In genomic region chr8:48016538-48016937, GRCm38 (mm10) we compare ENCODE assay signal across 9 mouse cellular contexts. TPM values are rescaled to one million over a fixed set of nuclear protein-coding genes. Genes with fewer than 3 reads are reported as not detected.
DNase-seq lines count a peak whose midpoint lies in the region; ATAC-seq and TF ChIP-seq lines count a peak whose summit lies in the region.
"Had no signal": no experiment of that assay in that cellular context is flagged by ENCODE, and none has a peak within 500 bp of the region (broad histone marks: within the 10 kb centered on the region; RNA-seq: fewer than 3 reads in every experiment).

No protein-coding gene starts in this region.

- H3K27ac ChIP-seq in embryonic facial prominence, embryonic 14.5 days (replicated peaks; ENCODE audit: low read depth, low read length), result no peak overlapping the region
- H3K27ac ChIP-seq in heart, embryonic 10.5 days, result no peak overlapping the region
- H3K27ac ChIP-seq in liver, embryonic 14.5 days, result no peak overlapping the region
- H3K27ac ChIP-seq: liver, embryonic 15.5 days had no signal

- peaks cover 26% of the 10 kb centered on the region for H3K4me1 ChIP-seq in E14TG2a.4 (replicated peaks; ENCODE audit: low read depth, low read length)
- no peaks in the 10 kb centered on the region for H3K4me1 ChIP-seq in embryonic facial prominence, embryonic 14.5 days (ENCODE audit: control insufficient read depth, insufficient read depth, low read length)
- no peaks in the 10 kb centered on the region for H3K4me1 ChIP-seq in heart, embryonic 10.5 days
- no peaks in the 10 kb centered on the region; a peak in 1 of 4 replicates for H3K4me1 ChIP-seq in liver, embryonic 14.5 days (replicated peaks; ENCODE audit: control insufficient read depth in 2 of 2, insufficient read depth in 2 of 2, low read length in 1 of 2)
- H3K4me1 ChIP-seq: liver, embryonic 15.5 days had no signal

- no peaks in the 10 kb centered on the region for H3K36me3 ChIP-seq in E14TG2a.4 (ENCODE audit: insufficient read depth, low read length)
- H3K36me3 ChIP-seq in embryonic facial prominence, embryonic 14.5 days (ENCODE audit: control insufficient read depth, insufficient read depth, low read length), result no peaks in the 10 kb centered on the region
- no peaks in the 10 kb centered on the region for H3K36me3 ChIP-seq in heart, embryonic 10.5 days
- no peaks in the 10 kb centered on the region for H3K36me3 ChIP-seq in liver, embryonic 14.5 days (replicated peaks; ENCODE audit: control insufficient read depth, insufficient read depth, low read depth)
- H3K36me3 ChIP-seq: liver, embryonic 15.5 days had no signal

- H3K9me3 ChIP-seq in E14TG2a.4 (ENCODE audit: low read length), result no peaks in the 10 kb centered on the region
- no peaks in the 10 kb centered on the region for H3K9me3 ChIP-seq in embryonic facial prominence, embryonic 14.5 days (ENCODE audit: control insufficient read depth, low read length)
- no peaks in the 10 kb centered on the region for H3K9me3 ChIP-seq in heart, embryonic 10.5 days
- no peaks in the 10 kb centered on the region for H3K9me3 ChIP-seq in liver, embryonic 14.5 days (ENCODE audit: control insufficient read depth, low read length)
- H3K9me3 ChIP-seq: liver, embryonic 15.5 days had no signal

- H3K9ac ChIP-seq in embryonic facial prominence, embryonic 14.5 days (ENCODE audit: low read depth, low read length), result no peak overlapping the region
- H3K9ac ChIP-seq in liver, embryonic 14.5 days (replicated peaks), result no peak overlapping the region
- H3K9ac ChIP-seq: liver, embryonic 15.5 days had no signal

- no peak for TF ChIP-seq EP300 in liver, embryonic 14.5 days (IDR thresholded peaks at IDR 0.05; ENCODE audit: low read depth)

- no peaks in the 10 kb centered on the region for H3K27me3 ChIP-seq in E14TG2a.4 (ENCODE audit: insufficient read depth, low read length)
- H3K27me3 ChIP-seq in embryonic facial prominence, embryonic 14.5 days (replicated peaks; ENCODE audit: control insufficient read depth, insufficient read depth, low read length), result no peaks in the 10 kb centered on the region
- H3K27me3 ChIP-seq in heart, embryonic 10.5 days (ENCODE audit: insufficient read depth, poor library complexity, severe bottlenecking), result no peaks in the 10 kb centered on the region
- H3K27me3 ChIP-seq in liver, embryonic 14.5 days (ENCODE audit: control insufficient read depth, insufficient read depth, low read length), result no peaks in the 10 kb centered on the region
- H3K27me3 ChIP-seq: liver, embryonic 15.5 days had no signal

- H3K4me2 ChIP-seq in embryonic facial prominence, embryonic 14.5 days (ENCODE audit: low read depth, low read length), result no peak overlapping the region
- H3K4me2 ChIP-seq in liver, embryonic 14.5 days (ENCODE audit: low read depth), result no peak overlapping the region
- H3K4me2 ChIP-seq: liver, embryonic 15.5 days had no signal

- peak; percentile 55 to 60 for DNase-seq in adrenal gland, postnatal 4 days (ENCODE audit: low spot score in 2 of 2)
- DNase-seq in embryonic facial prominence, embryonic 14.5 days (ENCODE audit: low spot score), result peak; percentile 86
- peak; percentile 84 for DNase-seq in heart, embryonic 10.5 days (ENCODE audit: low spot score)
- peak; percentile 84 for DNase-seq in kidney, postnatal 14 days
- DNase-seq in liver, embryonic 14.5 days (ENCODE audit: low read depth in 3 of 3, low spot score in 3 of 3), result peak; percentile 36 to 41 (median 38)
- peak; percentile 71 for DNase-seq in ovary, postnatal 36 days (ENCODE audit: low spot score)
- DNase-seq in thymus, postnatal 0 days (ENCODE audit: low spot score), result peak; percentile 61

- TF ChIP-seq CTCF in E14TG2a.4 (conservative IDR thresholded peaks at IDR 0.05; ENCODE audit: low read length), result peak; percentile 89
- peak; percentile 92 for TF ChIP-seq CTCF in liver, embryonic 14.5 days (IDR thresholded peaks at IDR 0.05; ENCODE audit: low read depth)

- WGBS in embryonic facial prominence, embryonic 14.5 days, result 25% methylated on average over 8 of the region's 8 CpGs
- 23% methylated on average over 8 of the region's 8 CpGs for WGBS in heart, embryonic 10.5 days
- 19% methylated on average over 8 of the region's 8 CpGs for WGBS in liver, embryonic 14.5 days (ENCODE audit: insufficient replicate concordance)

- peak; percentile 53; the same call in 1 of the 2 replicates for ATAC-seq in embryonic facial prominence, embryonic 14.5 days (ENCODE audit: low read depth)
- no peak for ATAC-seq in liver, embryonic 14.5 days (ENCODE audit: insufficient read depth)

- H3K4me3 ChIP-seq in E14TG2a.4 (replicated peaks; ENCODE audit: low read length), result no peak overlapping the region
- no peak overlapping the region for H3K4me3 ChIP-seq in embryonic facial prominence, embryonic 14.5 days (ENCODE audit: low read depth, low read length)
- no peak overlapping the region for H3K4me3 ChIP-seq in heart, embryonic 10.5 days
- no peak overlapping the region for H3K4me3 ChIP-seq in liver, embryonic 14.5 days (ENCODE audit: insufficient read depth in 1 of 2, low read depth in 2 of 2, low read length in 2 of 2)
- H3K4me3 ChIP-seq: liver, embryonic 15.5 days had no signal

RNA-seq across cellular contexts. Expression of gene Wwc2, which starts 25.8 kb away (rescaled TPM):
- total RNA-seq in adrenal gland, postnatal 4 days (2021), result 10 to 100 TPM; 30.8 to 35.5 TPM
- polyA plus RNA-seq in embryonic facial prominence, embryonic 14.5 days (2014; fragmentation: Nextera tagmentation; extraction: Ambion mirVana), result 12.5 and 12.7 TPM in 2 replicates
- polyA plus RNA-seq in heart, embryonic 10.5 days (2016; fragmentation: Nextera tagmentation; extraction: Ambion mirVana), result 16.7 and 19.2 TPM in 2 replicates
- polyA plus RNA-seq in liver, embryonic 14.5 days (2012; rRNA removed), result 0.63 and 0.90 TPM in 2 replicates
- polyA plus RNA-seq in liver, embryonic 14.5 days (2014; fragmentation: Nextera tagmentation; extraction: Ambion mirVana), result 1.0 TPM in 2 replicates
- 1.3 and 1.8 TPM in 2 replicates for polyA plus RNA-seq in thymus, postnatal 0 days (2015; fragmentation: Nextera tagmentation; extraction: Ambion mirVana)
